Mouse (Mus musculus): Measurements from ENCODE around the gene Ptpre.

DNA sequence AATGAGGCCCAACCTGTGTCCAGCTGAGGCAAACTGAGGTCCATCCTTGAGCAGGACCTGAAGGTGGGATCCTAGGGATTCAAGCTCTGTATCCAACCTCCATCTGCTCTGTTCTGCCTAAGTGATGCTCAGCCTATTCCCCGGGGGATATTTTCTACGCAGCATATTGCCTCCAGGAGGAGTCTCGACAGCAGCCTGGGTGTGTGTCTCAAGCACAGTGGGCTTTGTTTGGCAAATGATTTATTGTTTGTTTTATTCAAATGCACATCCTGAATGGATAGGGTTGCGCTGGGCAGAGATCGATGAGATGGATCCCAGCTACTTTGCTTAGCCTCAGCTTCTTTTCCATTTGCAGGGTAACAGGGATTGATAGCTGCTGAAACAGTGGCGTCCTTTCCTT lies 11.2 kb downstream of the Ptpre start:
- TF ChIP-seq CTCF (IDR thresholded peaks at IDR 0.05; ENCODE audit: low read depth, low read length) (no peak), EP300 (IDR thresholded peaks at IDR 0.05; ENCODE audit: insufficient read depth, low read depth, low read length) (no peak), POLR2A (IDR thresholded peaks at IDR 0.05; ENCODE audit: insufficient read depth, low read length) (no peak)

Data from ES-Bruce4 (cell line).